Mouse (Mus musculus) liver, postnatal 0 days (tissue): Measurements from ENCODE around the gene Pla2g3. TPM values are rescaled to one million over a fixed set of nuclear protein-coding genes. Genes with fewer than 3 reads are reported as not detected.

ENCODE experiments used
- ATAC-seq: fragments of 200-750 bp; cut with Nextera tagmentation; 2 replicates; pipeline ENCODE4 v1.8.0; 2017; ENCODE audit warnings: mild to moderate bottlenecking, moderate library complexity
- DNase-seq: peaks from one replicate; pipeline ENCODE4 v3.0.0-alpha.2; 2016
- H3K27ac ChIP-seq: fragments of 300-500 bp; sonication (generic); 2 replicates; pipeline ENCODE4 v1.5.1; 2014; ENCODE audit warnings: antibody characterized with exemption, moderate library complexity, mild to moderate bottlenecking, low read depth
- H3K27me3 ChIP-seq: fragments of 300-500 bp; sonication (generic); 2 replicates; pipeline ENCODE4 v1.6.1; 2014; ENCODE audit warnings: low read length, control low read depth, mixed read lengths; ENCODE audit not compliant: insufficient read depth
- H3K36me3 ChIP-seq: fragments of 300-500 bp; sonication (generic); replicated peaks from 2 replicates; pipeline ENCODE4 v1.6.1; 2014; ENCODE audit warnings: mild to moderate bottlenecking, control low read depth, low read length, moderate library complexity, mixed read lengths; ENCODE audit not compliant: insufficient read depth
- H3K4me1 ChIP-seq: fragments of 300-500 bp; sonication (generic); 2 replicates; pipeline ENCODE4 v1.6.1; 2014; ENCODE audit warnings: antibody characterized with exemption, mild to moderate bottlenecking, control low read depth; ENCODE audit not compliant: insufficient read depth
- H3K4me2 ChIP-seq: fragments of 300-500 bp; sonication (generic); 2 replicates; pipeline ENCODE4 v1.6.1; 2014; ENCODE audit warnings: low read depth, mild to moderate bottlenecking, low read length, moderate library complexity, mixed read lengths
- H3K4me3 ChIP-seq: fragments of 300-500 bp; sonication (generic); 2 replicates; pipeline ENCODE4 v1.5.1; 2014; ENCODE audit warnings: low read depth, low read length
- H3K9ac ChIP-seq: fragments of 300-500 bp; sonication (generic); replicated peaks from 2 replicates; pipeline ENCODE4 v1.6.1; 2014; ENCODE audit warnings: mild to moderate bottlenecking, moderate library complexity
- H3K9me3 ChIP-seq: fragments of 300-500 bp; sonication (generic); 2 replicates; pipeline ENCODE4 v1.6.1; 2016; ENCODE audit warnings: mild to moderate bottlenecking, control low read depth, low read length, mixed read lengths
- CTCF ChIP-seq: sonication (generic); IDR thresholded peaks from 2 replicates; pipeline ENCODE4 v1.5.1; 2016; ENCODE audit warnings: antibody characterized with exemption, low read depth
- EP300 ChIP-seq: IDR thresholded peaks from 2 replicates; pipeline ENCODE4 v1.6.1; 2016; ENCODE audit warnings: antibody characterized with exemption, low read depth, mild to moderate bottlenecking
- WGBS: fragments of 180-500 bp; shearing (Covaris S2); extraction: QIAGEN DNeasy Blood & Tissue Kit; methylation state at CpG from one replicate; pipeline ENCODE4 v1.1.7; 2014; ENCODE audit not compliant: insufficient replicate concordance; 5-methylcytosine and 5-hydroxymethylcytosine counted together
- polyA plus RNA-seq: library from polyadenylated mRNA; unstranded; fragments of >200 nt; fragmentation: Nextera tagmentation; extraction: Ambion mirVana; gene quantifications from 2 replicates; pipeline ENCODE4 v1.2.1, GENCODE M21; 2015

The Pla2g3 gene
- polyA plus RNA-seq, 1 experiment from 2014 or later: 0.07 TPM

DNA sequence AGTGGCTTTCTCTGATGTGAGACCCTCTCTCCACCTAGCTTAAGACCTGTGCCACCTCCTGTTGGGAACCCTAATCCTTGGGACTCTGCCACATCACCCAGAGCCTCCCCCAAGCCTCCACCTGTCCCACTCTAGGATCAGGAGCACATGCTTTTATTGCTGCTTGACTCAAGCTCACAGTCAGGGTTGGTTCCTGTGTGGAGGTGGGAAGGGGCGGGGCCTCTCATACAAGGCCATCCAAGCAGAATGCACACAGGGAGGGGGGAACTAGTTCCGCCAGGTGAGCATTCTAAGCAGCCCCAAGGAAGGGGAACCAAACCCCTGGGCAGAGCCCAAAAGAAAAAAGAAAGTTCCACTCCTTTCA lies 29.0 kb upstream of the Pla2g3 start:
- DNase-seq (peak; percentile 33), ATAC-seq (peak; percentile 64)
- Histone ChIP-seq H3K9me3 (no peaks in the 10 kb centered on the region), H3K9ac (no peak overlapping the region), H3K27me3 (no peaks in the 10 kb centered on the region), H3K27ac (peak overlapping the region; percentile 81), H3K36me3 (no peaks in the 10 kb centered on the region), H3K4me2 (no peak overlapping the region), H3K4me3 (no peak overlapping the region), H3K4me1 (peaks cover 5% of the 10 kb centered on the region; the same call in 1 of the 2 replicates)
- WGBS: 51% methylated on average over 2 of the region's 2 CpGs
- TF ChIP-seq CTCF: no peak
- no peak for TF ChIP-seq EP300

DNA sequence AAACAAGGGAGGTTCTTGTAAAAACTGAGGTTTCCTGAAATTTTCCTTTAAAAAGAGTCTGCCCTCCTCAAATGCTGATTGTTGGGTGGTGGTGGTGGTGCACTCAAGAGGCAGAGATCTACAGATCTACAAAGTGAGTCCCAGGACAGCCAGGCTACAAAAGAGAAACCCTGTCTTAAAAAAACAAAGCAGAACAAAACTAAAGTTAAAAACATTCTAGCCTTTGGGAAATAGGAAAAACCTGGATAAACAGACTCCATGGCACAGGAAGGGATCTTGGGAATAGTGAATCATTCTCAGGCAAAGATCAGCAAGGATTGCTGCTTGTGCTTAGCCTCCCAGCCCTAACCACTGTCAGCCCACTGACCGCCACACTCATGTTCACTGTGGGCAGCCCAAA lies 25.2 kb upstream of the Pla2g3 start:
- Histone ChIP-seq H3K4me1 (peaks cover 4% of the 10 kb centered on the region; the same call in 1 of the 2 replicates), H3K9me3 (no peaks in the 10 kb centered on the region), H3K36me3 (no peaks in the 10 kb centered on the region), H3K27ac (no peak overlapping the region), H3K4me3 (no peak overlapping the region), H3K4me2 (no peak overlapping the region), H3K9ac (no peak overlapping the region), H3K27me3 (no peaks in the 10 kb centered on the region)
- ATAC-seq (no peak), DNase-seq (no peak)
- TF ChIP-seq CTCF: no peak
- TF ChIP-seq EP300: no peak
- 95% methylated on average over 1 of the region's 1 CpGs for WGBS

DNA sequence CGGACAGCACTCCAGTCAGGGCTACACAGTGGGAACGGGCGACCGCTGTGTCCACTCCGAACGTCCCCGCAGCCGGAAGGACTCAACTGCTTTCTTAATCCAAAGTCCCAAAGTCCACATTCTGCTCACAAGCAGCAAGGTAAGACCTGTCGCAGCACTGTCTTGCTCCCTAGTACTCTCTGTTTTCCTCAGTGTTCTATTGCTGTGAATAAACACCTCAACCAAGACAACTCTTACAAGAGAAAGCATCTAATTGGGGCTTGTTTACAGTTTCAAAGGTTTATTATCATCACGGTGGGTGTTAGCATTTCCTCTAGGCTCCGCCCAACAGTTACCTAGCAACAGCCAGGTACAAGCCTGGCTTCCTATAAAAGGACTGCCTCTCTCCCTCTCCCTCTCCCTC lies 16.6 kb upstream of the Pla2g3 start:
- no peaks in the 10 kb centered on the region for H3K4me1 ChIP-seq
- no peak overlapping the region for H3K9ac ChIP-seq
- H3K4me3 ChIP-seq: no peak overlapping the region
- TF ChIP-seq EP300 (no peak), CTCF (no peak)
- WGBS: 30% methylated on average over 11 of the region's 11 CpGs
- peak overlapping the region; percentile 45; the same call in 1 of the 2 replicates for H3K4me2 ChIP-seq
- ATAC-seq (0 out of 2 replicates have a peak, but pooled peaks have one; percentile 23), DNase-seq (no peak)
- H3K27me3 ChIP-seq: no peaks in the 10 kb centered on the region
- H3K9me3 ChIP-seq: no peaks in the 10 kb centered on the region
- H3K36me3 ChIP-seq: no peaks in the 10 kb centered on the region
- no peak overlapping the region for H3K27ac ChIP-seq

DNA sequence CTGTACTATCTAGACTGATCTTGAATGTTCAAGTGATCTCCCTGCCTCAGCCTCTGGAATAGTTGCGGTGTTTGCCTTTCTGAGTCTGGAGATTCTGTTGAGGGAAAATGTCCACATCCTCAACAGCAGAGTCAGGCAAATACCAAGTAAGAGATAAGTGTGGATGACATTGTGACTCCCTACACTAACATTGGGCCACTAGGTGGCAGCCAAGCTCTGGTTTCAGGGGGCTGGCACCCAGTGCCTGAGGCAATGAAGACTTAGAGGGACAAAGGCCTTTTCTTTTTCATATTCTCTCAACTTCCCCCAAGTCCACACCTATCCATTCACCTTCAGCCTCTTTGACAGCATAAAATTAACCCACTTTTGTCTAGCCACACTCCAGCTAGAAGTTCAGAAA lies 15.6 kb upstream of the Pla2g3 start:
- ATAC-seq (peak; percentile 56; the same call in 1 of the 2 replicates), DNase-seq (peak; percentile 85)
- 28% methylated on average over 1 of the region's 1 CpGs for WGBS
- no peak overlapping the region for H3K27ac ChIP-seq
- no peak overlapping the region for H3K9ac ChIP-seq
- H3K36me3 ChIP-seq: no peaks in the 10 kb centered on the region
- H3K9me3 ChIP-seq: no peaks in the 10 kb centered on the region
- no peaks in the 10 kb centered on the region for H3K4me1 ChIP-seq
- no peak overlapping the region for H3K4me3 ChIP-seq
- TF ChIP-seq EP300 (no peak), CTCF (peak; percentile 93)
- H3K4me2 ChIP-seq: no peak overlapping the region
- no peaks in the 10 kb centered on the region for H3K27me3 ChIP-seq

DNA sequence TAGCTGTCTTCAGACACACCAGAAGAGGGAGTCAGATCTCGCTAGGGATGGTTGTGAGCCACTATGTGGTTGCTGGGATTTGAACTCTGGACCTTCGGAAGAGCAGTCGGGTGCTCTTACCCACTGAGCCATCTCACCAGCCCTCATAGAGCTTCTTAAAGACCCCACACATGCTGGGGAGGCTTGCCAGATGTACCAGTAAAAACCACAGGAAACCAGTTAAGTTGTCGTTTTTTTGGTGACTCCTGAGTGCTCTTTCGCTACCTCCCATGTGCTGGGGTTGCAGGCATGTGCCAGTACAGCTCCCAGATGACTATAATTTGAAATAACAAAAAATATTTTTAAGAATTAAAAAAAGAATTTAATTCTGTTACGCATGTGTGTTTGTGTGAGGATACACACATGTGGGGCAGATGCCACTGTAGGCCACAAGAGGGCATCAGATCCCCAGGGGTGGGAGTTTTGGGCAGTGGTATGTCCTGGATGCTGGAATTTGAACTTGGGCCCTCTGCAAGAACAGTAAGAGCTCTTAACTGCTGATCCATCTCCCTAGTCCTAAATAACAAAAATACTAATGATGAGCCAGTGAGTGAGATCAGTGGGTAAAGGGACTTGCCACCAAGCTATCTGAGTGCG lies 13.5 kb upstream of the Pla2g3 start:
- no peak overlapping the region for H3K9ac ChIP-seq
- WGBS: 52% methylated on average over 7 of the region's 7 CpGs
- no peak overlapping the region for H3K27ac ChIP-seq
- no peak overlapping the region for H3K4me3 ChIP-seq
- no peaks in the 10 kb centered on the region for H3K9me3 ChIP-seq
- DNase-seq (peak; percentile 35), ATAC-seq (no peak)
- no peaks in the 10 kb centered on the region for H3K36me3 ChIP-seq
- no peaks in the 10 kb centered on the region for H3K27me3 ChIP-seq
- no peaks in the 10 kb centered on the region for H3K4me1 ChIP-seq
- peak; percentile 73 for TF ChIP-seq CTCF
- no peak for TF ChIP-seq EP300
- H3K4me2 ChIP-seq: no peak overlapping the region

DNA sequence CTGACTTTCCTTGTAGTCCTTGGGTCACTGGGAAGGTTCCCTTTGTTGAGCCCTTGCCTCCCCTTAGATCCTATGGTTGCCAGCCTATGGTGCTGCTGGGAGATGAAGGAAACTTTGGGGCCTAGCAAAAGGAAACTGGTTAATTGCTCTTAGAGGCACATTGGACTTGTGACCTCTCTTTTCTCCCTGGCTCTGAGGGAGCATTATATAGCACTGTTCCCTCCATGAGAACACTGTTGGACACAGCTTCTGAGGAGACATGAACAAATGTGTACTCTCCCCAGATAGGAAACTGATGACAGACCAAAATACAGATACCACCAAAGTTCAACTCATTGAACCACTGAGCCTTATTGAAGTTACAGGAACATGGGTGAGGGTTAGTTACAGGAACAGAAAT lies 12.6 kb upstream of the Pla2g3 start:
- peaks cover under 1% of the 10 kb centered on the region; the same call in 1 of the 2 replicates for H3K4me1 ChIP-seq
- H3K4me2 ChIP-seq: no peak overlapping the region
- TF ChIP-seq CTCF (no peak), EP300 (no peak)
- no peak overlapping the region for H3K9ac ChIP-seq
- H3K9me3 ChIP-seq: no peaks in the 10 kb centered on the region
- no peaks in the 10 kb centered on the region for H3K27me3 ChIP-seq
- H3K36me3 ChIP-seq: no peaks in the 10 kb centered on the region
- no peak overlapping the region for H3K27ac ChIP-seq
- no peak overlapping the region for H3K4me3 ChIP-seq
- DNase-seq: no peak
- ATAC-seq: no peak
